Mouse (Mus musculus) embryo, embryonic 9.5 days (tissue): ENCODE measurements around the gene Dnttip2.

Source experiments
- DNase-seq: peaks from one replicate; pipeline ENCODE4 v3.0.0-alpha.2; 2017; ENCODE audit errors: extremely low spot score

Gene Dnttip2

DNA sequence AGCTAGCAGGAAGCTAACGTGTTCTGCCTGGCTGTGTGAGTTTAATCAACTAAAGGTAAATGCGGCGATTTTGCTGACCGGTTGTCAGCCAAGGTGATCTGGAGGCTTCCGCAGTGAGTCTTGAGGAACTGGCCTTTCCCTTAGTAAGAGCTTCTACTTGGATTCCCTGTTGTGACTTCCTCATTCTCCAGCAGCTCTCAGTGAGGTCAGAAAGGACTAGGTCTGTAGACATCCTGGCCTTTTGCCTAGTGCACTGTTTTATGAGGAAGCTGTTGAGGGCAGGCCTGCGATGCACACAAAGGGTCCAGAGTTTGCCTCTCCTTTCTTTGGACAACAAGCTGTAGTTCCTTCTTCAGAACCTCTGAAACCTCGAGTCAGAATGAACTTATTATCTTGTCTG lies 16.5 kb downstream of the Dnttip2 start:
- no peak for DNase-seq

DNA sequence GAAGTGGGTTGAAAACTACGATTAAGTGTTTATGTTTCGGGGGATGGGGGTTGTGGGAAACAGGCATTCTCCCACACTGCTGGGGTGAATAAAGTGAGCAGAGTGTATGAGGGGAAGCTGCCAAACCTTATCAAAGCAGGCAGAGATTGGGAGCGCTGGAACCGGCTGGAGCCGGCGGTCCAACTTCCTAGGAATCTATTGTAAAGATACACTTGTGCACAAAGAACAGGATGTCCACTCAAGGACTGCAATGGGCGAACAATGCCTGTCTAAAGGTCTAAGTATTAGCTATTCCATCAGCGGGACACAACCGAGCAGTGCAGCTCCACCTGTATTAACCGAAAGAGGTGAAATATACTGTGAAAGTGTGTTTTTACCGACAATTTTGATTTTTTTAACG lies 17.6 kb downstream of the Dnttip2 start:
- DNase-seq: no peak

DNA sequence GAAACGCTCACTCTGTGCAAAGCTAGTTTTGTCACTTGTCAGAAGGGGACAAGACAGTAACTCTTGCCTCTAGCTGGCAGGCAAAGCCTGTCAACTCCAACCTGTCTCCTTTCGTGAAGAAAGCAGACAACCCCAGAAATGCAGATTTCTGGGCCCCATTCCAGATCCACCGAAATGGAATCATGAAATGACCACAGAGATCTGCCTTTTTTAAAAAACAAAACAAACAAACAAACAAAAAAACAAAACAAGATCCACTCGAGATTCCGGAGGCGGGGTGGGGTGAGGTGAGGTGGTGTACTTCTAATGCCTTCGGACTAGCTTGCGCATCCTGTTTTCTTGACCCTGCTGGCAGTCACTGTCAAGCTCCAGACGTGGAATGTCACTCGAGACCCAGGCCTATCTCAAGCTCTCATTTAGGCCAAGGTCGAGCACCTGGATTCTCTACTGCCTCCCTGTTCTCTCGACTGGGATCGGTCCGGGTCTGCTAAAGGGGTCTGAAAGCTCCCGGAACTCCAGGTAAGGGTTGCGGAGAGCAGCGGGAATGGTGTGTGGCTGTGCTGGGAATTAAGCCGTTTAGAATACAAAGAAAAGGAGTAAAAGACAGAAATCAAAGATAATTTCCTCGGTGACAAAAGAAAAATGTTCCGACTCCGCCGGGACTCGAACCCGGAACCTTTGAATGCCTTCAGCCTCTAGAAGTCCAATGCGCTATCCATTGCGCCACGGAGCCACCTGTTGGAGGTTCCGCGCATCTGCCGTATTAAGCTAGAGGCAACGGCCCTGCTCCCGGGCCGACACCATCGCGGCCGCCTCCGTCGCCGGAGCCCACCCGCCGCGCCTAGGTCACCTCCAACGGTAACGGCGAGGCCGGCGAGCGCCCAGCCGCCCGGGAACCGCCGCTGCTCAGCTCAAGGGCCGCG lies 18.4 kb downstream of the Dnttip2 start:
- peak; percentile 97 for DNase-seq

DNA sequence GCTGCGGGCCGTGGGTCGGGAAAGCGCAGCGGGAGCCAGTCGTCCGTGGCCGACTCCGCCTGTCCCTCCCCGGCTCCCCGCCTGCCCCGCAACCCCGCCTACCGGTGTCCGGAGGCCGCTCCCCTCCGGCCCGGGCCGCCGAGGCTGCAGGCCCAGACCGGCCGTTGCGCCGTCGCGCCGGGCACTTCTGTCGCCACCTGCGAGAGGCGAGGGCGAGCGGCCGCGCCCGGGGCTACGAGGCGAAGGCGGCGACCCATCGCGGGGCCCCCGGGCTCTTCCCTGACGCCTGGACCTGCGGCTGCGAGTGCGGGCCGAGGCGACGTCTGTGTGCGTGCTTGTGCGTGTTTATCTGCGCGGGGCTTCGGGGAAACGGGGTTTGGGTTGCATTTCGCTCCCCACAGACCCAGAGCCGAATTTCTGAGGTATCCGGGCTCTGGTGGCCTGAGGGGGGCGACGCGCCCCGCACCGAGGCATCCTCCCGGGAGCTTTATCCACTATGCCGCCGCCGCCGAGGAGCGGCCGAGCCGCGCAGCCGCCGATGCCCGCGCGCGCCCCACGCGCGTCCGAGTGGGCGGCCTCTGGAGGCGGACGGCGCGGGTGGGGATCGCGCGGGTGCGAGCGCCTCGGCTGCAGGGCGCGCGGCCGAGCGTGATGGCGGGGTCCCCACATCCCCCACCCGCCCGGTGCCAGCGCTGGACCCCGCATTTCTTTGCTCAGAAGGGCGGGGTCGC lies 19.2 kb downstream of the Dnttip2 start:
- no peak for DNase-seq

DNA sequence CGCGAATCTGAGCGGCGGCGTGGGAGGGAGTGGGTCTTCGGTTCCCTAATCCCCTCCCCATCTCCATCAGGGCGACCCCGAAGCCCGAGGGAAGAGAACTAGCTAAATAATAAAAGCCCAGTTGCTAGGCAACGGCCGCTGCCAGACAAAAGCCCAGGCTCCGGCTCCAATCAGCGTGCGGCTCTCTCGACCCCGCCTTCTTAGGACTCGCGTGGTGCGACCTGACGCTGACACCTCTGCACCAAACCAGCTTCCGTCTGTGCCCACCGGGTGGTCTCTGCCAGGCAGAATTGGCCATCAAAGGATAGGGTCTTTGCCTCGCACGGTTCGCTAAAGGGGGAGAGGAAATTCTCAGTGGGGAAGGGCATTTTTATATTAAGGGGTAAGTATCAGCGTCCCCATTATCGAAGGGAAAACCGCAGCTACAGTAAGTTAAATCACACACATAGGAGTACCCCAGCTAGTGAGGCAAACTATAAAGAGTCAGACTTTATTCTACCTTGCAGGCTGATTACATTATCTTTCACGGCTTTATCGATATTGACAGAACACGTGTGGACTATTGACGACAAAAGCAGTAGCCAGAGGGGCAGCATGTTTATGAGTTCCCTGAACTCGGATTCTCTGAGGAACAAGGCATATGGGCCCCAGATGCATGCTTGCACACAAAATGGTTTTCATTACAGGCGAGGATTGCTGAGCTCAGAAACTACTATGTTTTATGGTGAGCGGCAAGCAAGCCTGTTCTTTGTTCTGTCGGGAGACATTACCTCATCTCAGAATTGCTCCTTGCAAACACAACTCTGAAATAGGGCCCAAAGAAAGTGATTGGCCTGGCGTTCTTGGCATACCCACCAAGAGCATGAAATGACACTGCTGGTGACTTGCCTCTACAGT lies 20.0 kb downstream of the Dnttip2 start, which contains the start of gene Bcar3:
TSS of gene Bcar3 (plus strand) at position 183 of the 897 bp plus-strand sequence.
- peak; percentile 91 for DNase-seq

DNA sequence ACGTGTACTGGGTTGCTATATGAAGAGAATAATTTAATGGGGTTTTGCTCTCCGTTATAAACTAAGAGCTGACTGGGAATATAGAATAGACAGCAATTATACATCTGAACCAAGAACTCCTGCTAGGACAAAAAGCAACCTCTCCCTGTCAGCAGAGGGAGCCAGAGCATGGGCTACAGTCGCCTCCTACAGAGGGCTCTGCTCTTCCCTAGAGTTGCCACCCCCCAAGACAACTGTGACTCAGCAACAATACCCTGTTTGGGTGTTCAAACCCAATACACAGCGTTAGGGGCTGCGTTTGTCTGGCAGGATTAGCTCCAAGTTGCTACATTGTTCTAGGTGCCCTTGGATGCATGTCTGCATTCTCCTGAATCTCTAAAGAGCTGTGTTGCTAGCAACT lies 21.3 kb downstream of the Dnttip2 start:
- peak; percentile 70 for DNase-seq

DNA sequence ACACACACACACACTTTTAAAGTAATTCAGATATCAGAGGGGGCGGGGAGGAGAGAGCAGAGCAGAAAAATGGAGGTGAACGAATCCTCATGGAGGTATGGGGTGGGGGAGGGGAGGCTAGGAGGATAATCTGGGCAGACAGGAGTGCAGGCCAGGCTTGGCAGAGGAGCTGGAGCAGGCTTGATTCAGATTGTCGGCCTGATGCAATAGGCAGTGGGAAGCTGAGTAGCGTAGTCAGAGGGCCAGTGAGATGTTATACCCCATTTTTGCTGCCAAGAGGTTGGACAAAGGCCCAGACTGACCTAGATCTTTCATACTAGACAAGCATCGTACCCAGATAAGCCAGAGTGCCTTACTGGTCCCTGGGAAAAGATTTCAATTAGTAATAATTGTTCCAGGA lies 22.8 kb downstream of the Dnttip2 start:
- no peak for DNase-seq

DNA sequence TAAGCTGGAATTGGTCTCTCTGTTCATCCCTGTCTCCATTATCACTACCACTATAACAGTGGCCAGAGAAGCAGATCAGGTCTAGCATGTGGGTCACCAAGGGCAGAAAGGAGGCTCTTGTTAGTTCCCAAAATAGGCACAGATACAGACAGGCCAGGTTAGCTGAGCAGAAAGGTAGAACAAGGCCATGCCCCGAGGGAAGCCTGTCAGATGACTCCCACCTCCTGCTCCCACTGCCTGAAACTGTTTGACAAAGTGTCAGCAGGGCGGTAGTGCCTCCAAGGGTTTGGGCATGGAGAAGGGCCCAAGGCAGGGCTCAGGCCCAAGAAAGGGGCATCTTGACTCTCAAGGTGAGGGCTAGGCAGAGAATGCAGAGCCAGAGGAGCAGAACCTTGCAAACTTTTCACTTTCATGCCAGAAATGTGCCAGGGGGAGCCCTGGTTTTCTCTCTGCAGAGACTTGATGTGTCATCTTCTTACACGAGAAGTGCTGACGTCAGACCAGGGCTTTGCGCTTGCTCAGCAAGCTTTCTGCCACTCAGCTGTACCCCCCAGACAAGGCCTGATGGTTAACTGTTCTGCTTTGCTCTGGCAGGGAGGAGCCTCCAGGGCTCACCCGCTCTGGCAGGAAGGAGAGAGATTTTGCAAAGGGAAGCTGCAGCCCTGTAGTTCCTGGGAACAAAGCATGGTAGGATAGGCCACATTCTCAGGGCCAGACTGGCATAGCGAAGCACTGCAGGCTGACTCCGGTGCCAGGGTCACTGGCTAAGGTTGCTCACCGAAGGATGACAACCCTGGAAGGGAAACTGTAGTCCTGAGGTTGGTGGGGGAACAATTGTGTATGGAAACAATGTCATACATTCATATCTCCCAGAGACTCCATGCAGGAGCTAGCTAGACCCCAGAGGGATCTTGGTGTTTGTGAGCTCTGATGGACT lies 27.1 kb downstream of the Dnttip2 start:
- DNase-seq: no peak

DNA sequence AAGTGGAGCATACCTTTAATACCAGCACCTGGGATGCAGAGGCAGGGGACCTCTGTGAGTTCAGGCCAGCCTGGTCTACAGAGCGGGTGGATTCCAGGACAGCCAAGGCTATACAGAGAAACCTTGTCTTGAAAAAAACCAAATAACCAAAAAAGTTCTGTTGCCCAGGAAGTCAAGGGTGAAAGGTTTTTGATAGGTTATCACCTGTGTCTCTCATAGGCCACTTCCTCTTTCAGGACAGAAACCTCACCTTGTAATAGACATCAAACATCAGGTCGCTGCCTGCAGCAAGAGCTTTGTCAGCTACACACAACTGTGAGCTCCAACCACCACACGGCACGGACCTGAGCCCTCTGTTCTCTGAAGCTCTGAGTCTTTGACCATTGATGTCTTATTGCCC lies 30.4 kb downstream of the Dnttip2 start:
- no peak for DNase-seq

DNA sequence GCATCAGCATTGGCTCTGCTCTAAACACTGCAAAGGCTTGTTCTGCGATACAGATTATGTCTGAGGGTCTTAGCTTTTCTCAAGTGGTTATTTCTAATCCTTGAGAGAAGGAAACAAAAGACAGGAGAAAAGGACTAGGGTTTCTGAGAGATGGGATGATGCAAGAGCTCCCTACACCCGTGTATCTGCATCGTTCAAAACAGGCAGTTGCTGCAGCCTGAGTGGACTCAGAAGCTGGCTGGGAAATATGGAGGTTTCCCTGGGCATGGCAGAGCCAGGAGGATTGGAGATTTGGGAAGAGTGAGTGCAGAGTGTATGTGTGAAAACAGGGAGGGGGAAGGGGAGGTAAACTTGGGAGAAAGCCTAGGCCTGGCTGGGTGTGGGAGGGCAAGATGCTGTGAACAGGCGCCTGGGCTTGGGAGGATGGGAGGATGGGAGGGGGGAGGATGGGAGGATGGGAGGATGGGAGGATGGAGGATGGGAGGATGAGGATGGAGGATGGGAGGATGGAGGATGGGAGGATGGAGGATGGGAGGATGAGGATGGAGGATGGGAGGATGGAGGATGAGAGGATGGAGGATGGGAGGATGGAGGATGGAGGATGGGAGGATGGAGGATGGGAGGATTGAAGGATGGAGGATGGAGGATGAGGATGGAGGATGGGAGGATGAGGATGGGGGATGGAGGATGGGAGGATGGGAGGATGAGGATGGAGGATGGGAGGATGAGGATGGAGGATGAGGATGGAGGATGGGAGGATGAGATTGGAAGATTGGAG lies 33.9 kb downstream of the Dnttip2 start:
- no peak for DNase-seq

DNA sequence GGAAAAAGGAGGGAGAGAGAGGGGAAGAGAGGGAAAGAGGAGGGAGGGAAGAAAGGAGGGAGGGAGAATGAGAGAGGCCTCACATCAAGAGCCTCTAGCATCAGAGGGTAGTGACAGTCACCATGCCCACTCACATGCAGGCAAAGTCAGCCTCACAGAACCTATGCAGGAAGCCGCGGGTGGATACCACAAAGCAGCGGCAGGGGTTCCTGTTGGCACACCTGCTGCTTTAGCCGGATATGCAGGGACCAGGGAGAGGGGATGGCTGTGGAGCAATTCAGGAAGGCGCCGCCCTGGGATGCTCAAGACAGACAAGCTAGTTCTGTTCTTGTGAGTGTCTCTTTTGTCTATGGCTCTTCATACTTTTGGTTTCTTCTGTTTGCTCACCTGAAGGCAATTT lies 34.8 kb downstream of the Dnttip2 start:
- no peak for DNase-seq

DNA sequence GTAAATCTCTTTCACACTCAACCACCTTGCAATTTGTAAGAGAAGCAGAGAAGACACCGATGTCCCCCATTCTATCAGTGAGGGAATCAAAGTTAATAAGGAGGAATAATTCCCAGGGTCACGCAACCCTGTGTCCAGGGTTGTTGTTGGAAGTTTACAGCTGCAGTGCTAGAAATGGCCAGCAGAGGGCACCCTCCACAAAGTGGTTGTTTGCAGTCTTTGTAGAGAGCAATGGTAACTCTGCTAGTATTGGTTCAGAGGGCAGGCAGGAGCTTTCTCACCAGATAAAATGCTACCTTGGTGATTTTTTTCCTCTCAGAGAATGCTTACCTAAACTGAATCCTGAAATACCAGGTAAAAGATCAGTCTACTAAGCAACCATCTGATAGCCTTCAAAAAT lies 37.9 kb downstream of the Dnttip2 start:
- DNase-seq: peak; percentile 87

DNA sequence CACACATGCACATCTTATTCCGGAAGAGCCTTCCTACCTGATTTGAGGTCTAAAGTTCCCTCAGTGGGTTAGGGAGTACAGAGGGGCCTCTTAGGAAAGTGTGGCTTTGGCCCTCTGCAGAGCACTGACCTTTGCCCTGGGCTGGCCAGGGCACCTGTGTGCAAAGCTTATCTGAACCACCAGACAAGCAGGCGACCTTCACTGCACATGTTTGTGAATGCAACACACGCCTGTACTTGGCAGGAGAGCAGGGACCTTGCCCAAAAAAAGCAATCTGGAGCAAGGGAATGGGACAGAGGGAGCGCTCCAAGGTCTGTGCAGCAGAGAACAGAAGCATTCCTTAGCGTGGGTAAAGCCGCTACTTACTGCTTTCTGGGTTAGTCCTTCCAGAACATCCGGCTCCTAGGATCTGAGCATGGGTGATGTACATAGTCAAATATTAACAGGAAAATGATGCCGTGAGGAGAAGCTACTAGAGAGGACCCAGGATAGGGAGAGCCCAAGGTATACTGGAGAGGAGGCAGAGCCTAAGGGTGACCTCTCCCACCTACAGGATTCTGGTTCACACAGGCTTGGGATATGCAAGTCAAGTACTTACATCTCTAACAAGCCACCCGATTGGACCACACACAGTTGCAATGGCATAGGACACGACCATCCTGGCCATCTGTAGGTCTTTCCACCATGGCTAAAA lies 38.9 kb downstream of the Dnttip2 start:
- no peak for DNase-seq

DNA sequence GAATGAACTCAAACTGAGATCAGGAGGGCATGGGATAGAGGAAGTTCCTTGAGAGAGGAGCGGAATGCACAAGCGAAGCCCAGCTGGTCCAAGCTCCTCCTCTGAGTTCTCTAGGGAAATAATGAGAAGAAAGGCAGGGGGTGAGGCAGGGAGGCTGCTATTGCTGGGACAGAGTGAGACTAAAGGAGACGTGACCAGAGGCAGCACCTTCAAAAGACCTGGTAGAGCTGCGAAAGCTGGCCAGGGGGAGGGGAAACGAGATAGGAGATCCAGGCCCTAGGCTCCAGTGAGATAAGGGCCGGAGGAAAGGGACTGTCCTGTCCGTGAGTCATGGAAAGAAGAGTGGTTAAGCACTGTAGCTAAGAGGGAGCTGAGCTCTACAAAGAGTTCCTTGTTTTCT lies 39.7 kb downstream of the Dnttip2 start:
- DNase-seq: no peak

DNA sequence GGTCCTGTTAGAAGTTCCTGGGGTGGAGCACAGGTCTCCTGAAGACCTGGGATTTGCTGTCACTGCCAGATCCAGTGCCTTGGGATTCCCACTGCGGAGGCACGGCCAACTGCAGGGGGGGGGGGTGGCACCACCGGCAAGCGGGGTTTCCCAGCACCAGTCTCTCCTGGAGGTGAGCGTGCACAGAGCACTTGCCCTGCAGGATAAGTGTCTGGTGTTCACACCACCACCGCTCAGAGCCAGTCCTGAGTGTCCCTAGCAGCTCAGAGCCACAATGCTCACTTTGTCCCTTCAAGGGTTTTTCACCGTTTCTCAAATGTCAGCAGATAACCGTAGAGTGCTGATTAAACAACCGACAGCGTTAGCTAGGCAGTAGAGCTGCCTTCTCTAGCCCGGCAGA lies 42.4 kb downstream of the Dnttip2 start:
- no peak for DNase-seq

DNA sequence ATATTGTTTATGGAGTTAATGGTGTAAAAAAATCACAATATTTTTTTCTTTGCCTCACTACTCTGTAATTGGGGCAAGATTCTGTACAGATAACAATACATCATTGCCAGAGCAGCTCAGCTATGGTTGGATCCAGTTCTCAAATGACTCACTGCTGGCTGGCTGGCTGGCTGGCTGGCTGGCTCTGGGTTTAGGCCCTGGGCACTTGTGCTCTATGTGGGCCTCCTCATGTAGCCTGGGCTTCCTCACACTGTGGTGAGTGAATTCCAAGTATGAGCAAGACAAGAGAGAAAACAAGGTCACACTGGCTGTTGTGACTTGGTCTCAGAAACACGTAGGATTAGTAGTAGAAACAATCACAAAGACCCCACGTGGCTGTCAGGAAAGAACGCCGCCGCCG lies 43.2 kb downstream of the Dnttip2 start:
- no peak for DNase-seq

DNA sequence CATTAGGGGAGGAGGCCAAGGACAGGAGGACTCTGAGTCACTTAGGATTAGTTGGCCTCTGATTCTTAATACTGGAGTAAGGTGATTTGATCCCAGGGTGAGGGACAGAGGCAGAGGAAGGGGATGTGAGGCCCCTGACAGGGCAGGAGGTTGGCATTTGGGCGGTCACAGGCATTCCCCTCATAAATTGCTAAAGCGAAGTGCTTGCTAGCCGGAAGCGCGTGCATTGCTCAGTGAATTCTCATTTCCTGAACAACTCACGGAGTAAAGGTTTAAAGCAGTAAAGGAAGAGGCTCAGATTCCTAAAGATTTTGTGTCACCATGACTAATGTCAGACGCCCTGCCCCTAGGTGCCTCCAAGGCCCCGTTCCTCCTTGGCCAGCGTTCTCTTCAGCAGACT lies 48.0 kb downstream of the Dnttip2 start:
- DNase-seq: no peak

DNA sequence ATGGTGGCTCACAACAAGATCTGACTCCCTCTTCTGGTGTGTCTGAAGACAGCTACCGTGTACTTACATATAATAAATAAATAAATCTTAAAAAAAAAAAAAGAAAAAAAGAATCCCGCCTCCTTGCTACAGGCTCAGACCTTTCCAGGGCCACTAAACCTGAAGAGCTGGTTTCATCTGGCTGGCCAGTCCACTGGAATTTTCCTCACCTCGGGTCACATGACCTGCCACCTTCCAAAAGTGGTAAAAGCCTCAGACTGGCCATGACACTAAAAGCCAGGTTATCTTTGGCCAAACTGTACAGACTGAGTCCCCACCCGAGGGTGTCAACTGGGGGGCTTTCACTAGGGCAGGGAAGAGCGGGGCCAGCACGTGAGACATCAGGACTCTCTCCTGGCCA lies 49.7 kb downstream of the Dnttip2 start:
- DNase-seq: no peak

DNA sequence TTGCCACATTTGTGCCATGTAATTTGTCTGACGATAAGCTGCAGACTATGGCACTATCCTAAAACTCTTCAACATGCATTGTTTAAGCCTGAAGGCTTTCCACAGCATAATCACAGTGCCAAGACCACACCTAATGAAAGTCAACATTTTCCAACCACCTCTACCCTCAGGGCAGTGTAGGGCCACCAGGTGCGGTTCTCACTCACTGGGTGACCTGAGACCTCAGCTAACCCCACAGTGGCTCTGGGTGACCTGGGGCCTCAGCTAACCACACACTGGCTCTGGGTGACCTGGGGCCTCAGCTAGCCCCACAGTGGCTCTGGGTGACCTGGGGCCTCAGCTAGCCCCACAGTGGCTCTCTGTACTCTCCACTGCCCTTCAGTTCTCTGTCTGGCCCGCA lies 50.3 kb downstream of the Dnttip2 start:
- no peak for DNase-seq

DNA sequence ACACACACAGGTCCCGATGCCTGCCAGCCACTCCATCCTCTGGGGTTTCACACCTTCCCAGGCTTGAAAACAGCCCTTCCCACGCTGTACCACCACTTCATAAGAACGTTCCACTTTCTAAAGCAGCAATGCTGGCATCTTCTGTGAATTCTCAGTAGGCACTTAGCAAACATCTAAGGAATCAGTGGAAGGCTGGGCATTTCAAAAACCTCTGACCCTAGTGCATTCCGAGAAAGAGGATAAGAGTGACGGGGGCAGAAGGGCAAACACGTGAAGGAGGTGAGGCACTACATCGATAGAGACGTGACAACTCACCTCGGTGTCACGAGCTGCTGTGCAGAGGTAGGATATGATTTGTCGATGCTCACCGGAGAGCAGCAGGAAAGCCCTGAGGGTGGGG lies 56.3 kb downstream of the Dnttip2 start:
- no peak for DNase-seq
